Mouse (Mus musculus): ENCODE data around the gene Azi2. TPM values are rescaled to one million over a fixed set of nuclear protein-coding genes. Genes with fewer than 3 reads are reported as not detected.

The Azi2 gene
- total and polyA plus RNA-seq, 2 experiments from 2014 or later = 64.1 to 64.5 TPM

DNA sequence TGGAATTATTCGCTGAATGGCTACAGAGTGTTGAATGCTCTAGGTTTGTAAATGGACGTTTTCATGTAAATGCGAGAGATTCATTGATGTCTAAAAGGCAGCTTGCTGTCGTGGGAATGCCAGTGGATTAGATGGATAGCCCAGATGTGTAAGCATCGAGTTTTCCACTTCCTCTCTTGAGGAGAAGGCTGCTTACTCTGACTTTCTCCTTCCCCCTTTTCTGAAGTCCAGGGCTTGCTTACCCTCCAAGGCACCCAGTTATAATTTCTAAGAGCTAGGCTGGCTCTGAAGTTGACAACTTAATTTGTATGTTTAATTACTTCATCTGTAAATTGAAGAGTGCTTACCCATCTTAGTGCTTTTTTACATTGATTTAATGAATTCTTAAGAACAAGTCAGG, 1.3 kb downstream of the Azi2 start:
- Histone ChIP-seq H3K4me2 (ENCODE audit: low read depth, low read length, poor library complexity, severe bottlenecking) (peak overlapping the region; percentile 77), H3K27ac (ENCODE audit: low read depth, low read length) (no peak overlapping the region), H3K36me3 (ENCODE audit: insufficient read depth, low read length) (no peaks in the 10 kb centered on the region), H3K9ac (replicated peaks; ENCODE audit: low read length, poor library complexity, severe bottlenecking) (peak overlapping the region; percentile 84; the same call in 1 of the 2 replicates), H3K4me3 (ENCODE audit: low read depth, low read length) (peak overlapping the region; percentile 72), H3K9me3 (ENCODE audit: low read length) (no peaks in the 10 kb centered on the region), H3K4me1 (ENCODE audit: insufficient read depth, low read length) (peaks cover 9% of the 10 kb centered on the region; the same call in 1 of the 2 replicates), H3K27me3 (ENCODE audit: insufficient read depth, low read length) (no peaks in the 10 kb centered on the region)
- ATAC-seq (ENCODE audit: low FRiP score) (no peak), DNase-seq (ENCODE audit: low spot score) (no peak)
- WGBS = 22% methylated on average over 5 of the region's 5 CpGs
- no peak for TF ChIP-seq CTCF (IDR thresholded peaks at IDR 0.05)

DNA sequence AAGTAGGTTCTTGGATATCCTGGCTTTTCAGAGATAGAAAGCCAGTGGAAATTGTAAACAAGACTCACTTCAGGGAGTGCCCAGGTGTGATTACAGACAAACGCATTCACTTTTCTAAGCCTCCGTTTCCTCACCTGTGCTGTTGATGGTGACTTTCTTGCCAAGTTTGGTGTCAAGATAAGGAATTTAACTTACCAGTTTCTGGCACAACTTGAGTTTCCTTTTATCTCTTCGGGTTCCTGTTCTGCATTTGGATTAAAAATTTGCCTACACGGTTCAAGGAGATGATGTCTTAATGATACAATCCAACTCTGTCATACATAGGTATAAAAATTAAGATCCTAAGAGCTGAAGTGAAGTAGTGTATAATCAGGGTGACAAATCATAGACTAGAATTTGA, 2.4 kb downstream of the Azi2 start:
- Histone ChIP-seq H3K27me3 (ENCODE audit: insufficient read depth, low read length) (no peaks in the 10 kb centered on the region), H3K4me3 (ENCODE audit: low read depth, low read length) (no peak overlapping the region), H3K4me2 (ENCODE audit: low read depth, low read length, poor library complexity, severe bottlenecking) (no peak overlapping the region), H3K36me3 (ENCODE audit: insufficient read depth, low read length) (no peaks in the 10 kb centered on the region), H3K4me1 (ENCODE audit: insufficient read depth, low read length) (peaks cover 9% of the 10 kb centered on the region; the same call in 1 of the 2 replicates), H3K9me3 (ENCODE audit: low read length) (no peaks in the 10 kb centered on the region), H3K27ac (ENCODE audit: low read depth, low read length) (no peak overlapping the region), H3K9ac (replicated peaks; ENCODE audit: low read length, poor library complexity, severe bottlenecking) (no peak overlapping the region)
- TF ChIP-seq CTCF (IDR thresholded peaks at IDR 0.05) = no peak
- DNase-seq (ENCODE audit: low spot score) (no peak), ATAC-seq (ENCODE audit: low FRiP score) (no peak)
- 91% methylated on average over 4 of the region's 4 CpGs for WGBS

DNA sequence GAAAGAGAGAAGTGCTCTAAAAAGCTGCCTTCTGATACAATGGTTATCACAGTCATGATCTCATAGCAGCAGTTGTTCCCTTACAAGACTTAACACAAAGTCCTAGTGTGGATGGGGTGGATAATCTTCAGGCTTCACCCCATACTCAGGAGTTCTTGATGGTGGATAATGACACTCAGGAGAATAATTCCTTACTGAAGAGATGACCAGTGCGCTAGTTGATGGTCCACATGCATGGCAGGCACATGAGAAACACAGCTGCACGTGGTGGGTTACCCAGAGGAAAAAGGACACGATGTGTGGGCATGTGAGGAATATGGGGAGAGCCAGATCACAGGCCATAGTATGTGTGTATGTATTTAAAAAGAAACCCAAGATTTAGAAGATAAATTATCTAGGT, 3.3 kb downstream of the Azi2 start:
- ATAC-seq (ENCODE audit: low FRiP score) (no peak), DNase-seq (ENCODE audit: low spot score) (no peak)
- no peaks in the 10 kb centered on the region for H3K9me3 ChIP-seq (ENCODE audit: low read length)
- peaks cover 9% of the 10 kb centered on the region; the same call in 1 of the 2 replicates for H3K4me1 ChIP-seq (ENCODE audit: insufficient read depth, low read length)
- WGBS = 96% methylated on average over 3 of the region's 3 CpGs
- no peak overlapping the region for H3K27ac ChIP-seq (ENCODE audit: low read depth, low read length)
- no peak overlapping the region for H3K4me2 ChIP-seq (ENCODE audit: low read depth, low read length, poor library complexity, severe bottlenecking)
- no peak for TF ChIP-seq CTCF (IDR thresholded peaks at IDR 0.05)
- H3K36me3 ChIP-seq (ENCODE audit: insufficient read depth, low read length) = 0 out of 2 replicates have a peak, but pooled peaks cover 4% of the 10 kb centered on the region
- H3K4me3 ChIP-seq (ENCODE audit: low read depth, low read length) = no peak overlapping the region
- no peak overlapping the region for H3K9ac ChIP-seq (replicated peaks; ENCODE audit: low read length, poor library complexity, severe bottlenecking)
- H3K27me3 ChIP-seq (ENCODE audit: insufficient read depth, low read length) = no peaks in the 10 kb centered on the region

DNA sequence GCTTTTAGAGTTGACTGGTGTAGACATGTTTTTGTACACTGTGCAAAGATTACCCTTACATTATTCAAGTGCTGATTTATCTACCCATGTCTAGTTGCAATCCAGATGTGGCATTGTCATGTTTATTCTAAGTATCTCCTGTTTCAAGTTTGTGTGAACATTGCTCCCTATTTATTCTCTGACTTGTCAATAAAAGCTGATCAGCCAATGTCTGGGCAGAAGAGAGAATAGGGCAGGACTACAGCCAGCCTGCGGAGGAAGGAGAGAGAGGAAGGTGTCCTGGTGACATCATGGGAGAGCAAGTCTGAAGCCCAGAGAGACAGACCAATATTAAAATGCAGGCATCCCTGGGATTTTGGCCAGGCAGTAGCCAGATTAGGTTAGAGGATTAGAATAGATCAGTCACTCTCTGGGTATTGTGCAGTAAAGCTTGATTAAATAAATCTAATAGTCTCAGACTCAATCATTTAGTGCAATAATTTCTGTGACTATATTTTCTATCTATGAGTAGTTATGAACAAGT, 4.8 kb downstream of the Azi2 start:
- 29% methylated on average over 1 of the region's 1 CpGs for WGBS
- Histone ChIP-seq H3K9me3 (ENCODE audit: low read length) (no peaks in the 10 kb centered on the region), H3K4me1 (ENCODE audit: insufficient read depth, low read length) (peaks cover 9% of the 10 kb centered on the region; the same call in 1 of the 2 replicates), H3K27ac (ENCODE audit: low read depth, low read length) (no peak overlapping the region), H3K9ac (replicated peaks; ENCODE audit: low read length, poor library complexity, severe bottlenecking) (no peak overlapping the region), H3K4me2 (ENCODE audit: low read depth, low read length, poor library complexity, severe bottlenecking) (no peak overlapping the region), H3K27me3 (ENCODE audit: insufficient read depth, low read length) (no peaks in the 10 kb centered on the region), H3K36me3 (ENCODE audit: insufficient read depth, low read length) (0 out of 2 replicates have a peak, but pooled peaks cover 4% of the 10 kb centered on the region), H3K4me3 (ENCODE audit: low read depth, low read length) (no peak overlapping the region)
- DNase-seq (ENCODE audit: low spot score) = no peak
- no peak for ATAC-seq (ENCODE audit: low FRiP score)
- no peak for TF ChIP-seq CTCF (IDR thresholded peaks at IDR 0.05)

DNA sequence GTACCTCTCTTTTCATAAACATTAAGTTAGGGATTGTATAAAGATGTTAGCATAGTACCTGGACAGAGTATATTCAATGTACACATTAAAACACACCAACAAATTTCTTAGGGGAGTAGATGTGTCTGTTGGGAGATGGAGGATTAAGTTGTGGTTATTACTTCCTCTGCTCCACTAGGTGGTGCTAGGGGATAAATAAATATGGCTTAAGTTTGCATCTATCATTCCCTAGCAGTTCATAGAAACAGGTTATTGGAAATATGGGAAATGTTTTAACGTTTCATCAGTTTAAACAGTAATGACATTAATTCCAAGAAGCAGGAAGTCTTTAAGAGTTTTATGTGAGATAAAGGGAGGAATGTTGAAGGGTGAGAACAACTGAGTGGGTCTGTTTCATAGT, 13.0 kb downstream of the Azi2 start:
- H3K4me3 ChIP-seq (ENCODE audit: low read depth, low read length) = no peak overlapping the region
- H3K27ac ChIP-seq (ENCODE audit: low read depth, low read length) = no peak overlapping the region
- H3K9ac ChIP-seq (replicated peaks; ENCODE audit: low read length, poor library complexity, severe bottlenecking) = no peak overlapping the region
- H3K4me2 ChIP-seq (ENCODE audit: low read depth, low read length, poor library complexity, severe bottlenecking) = no peak overlapping the region
- WGBS = 23% methylated on average over 1 of the region's 1 CpGs
- peak; percentile 89 for TF ChIP-seq CTCF (IDR thresholded peaks at IDR 0.05)
- peak; percentile 63 for DNase-seq (ENCODE audit: low spot score)
- no peak for ATAC-seq (ENCODE audit: low FRiP score)
- no peaks in the 10 kb centered on the region for H3K27me3 ChIP-seq (ENCODE audit: insufficient read depth, low read length)
- peaks cover 9% of the 10 kb centered on the region for H3K36me3 ChIP-seq (ENCODE audit: insufficient read depth, low read length)
- H3K9me3 ChIP-seq (ENCODE audit: low read length) = no peaks in the 10 kb centered on the region
- H3K4me1 ChIP-seq (ENCODE audit: insufficient read depth, low read length) = no peaks in the 10 kb centered on the region

DNA sequence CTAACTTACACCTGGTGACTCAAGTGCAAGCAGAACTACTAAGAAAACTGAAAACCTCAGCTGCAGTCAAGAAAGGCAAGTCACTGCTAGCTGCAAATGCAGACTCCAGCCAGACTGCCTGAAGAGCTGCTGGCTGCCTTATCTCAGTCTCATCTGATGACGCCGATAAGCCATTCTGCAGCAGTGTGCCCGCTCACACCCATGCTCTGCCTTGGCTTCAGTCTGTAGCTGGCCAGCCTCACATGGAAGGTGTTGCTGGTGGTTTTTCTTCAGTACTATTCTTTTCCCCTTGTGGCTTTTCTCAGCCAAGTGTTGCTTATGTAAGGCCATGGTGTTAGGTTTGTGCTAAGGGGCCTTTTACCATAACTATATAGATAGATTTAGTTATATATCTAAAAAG, 18.8 kb downstream of the Azi2 start:
- TF ChIP-seq CTCF (IDR thresholded peaks at IDR 0.05) = no peak
- ATAC-seq (ENCODE audit: low FRiP score) = no peak
- no peaks in the 10 kb centered on the region for H3K4me1 ChIP-seq (ENCODE audit: insufficient read depth, low read length)
- no peak overlapping the region for H3K9ac ChIP-seq (replicated peaks; ENCODE audit: low read length, poor library complexity, severe bottlenecking)
- H3K27me3 ChIP-seq (ENCODE audit: insufficient read depth, low read length) = no peaks in the 10 kb centered on the region
- no peak overlapping the region for H3K27ac ChIP-seq (ENCODE audit: low read depth, low read length)
- DNase-seq (ENCODE audit: low spot score) = no peak
- no peak overlapping the region for H3K4me2 ChIP-seq (ENCODE audit: low read depth, low read length, poor library complexity, severe bottlenecking)
- peaks cover 26% of the 10 kb centered on the region for H3K36me3 ChIP-seq (ENCODE audit: insufficient read depth, low read length)
- WGBS = 92% methylated on average over 3 of the region's 3 CpGs
- no peaks in the 10 kb centered on the region for H3K9me3 ChIP-seq (ENCODE audit: low read length)
- no peak overlapping the region for H3K4me3 ChIP-seq (ENCODE audit: low read depth, low read length)

All from midbrain, postnatal 0 days (tissue).